Mouse (Mus musculus) limb, embryonic 10.5 days (tissue): ENCODE data around the gene Ppp2r5a. TPM values are rescaled to one million over a fixed set of nuclear protein-coding genes. Genes with fewer than 3 reads are reported as not detected.
A peak's percentile ranks its signal among the peaks of the same experiment; 100 is the strongest.

Experiments
- DNase-seq: peaks from one replicate; pipeline ENCODE4 v3.0.0-alpha.2; 2017; ENCODE audit warnings: low spot score
- H3K27ac ChIP-seq: fragments of 300-500 bp; sonication (generic); 2 replicates; pipeline ENCODE4 v1.5.1; 2016; ENCODE audit warnings: mild to moderate bottlenecking
- H3K27me3 ChIP-seq: fragments of 300-500 bp; sonication (generic); 2 replicates; pipeline ENCODE4 v1.6.1; 2016; ENCODE audit warnings: low read depth, mild to moderate bottlenecking; ENCODE audit not compliant: poor library complexity, severe bottlenecking
- H3K36me3 ChIP-seq: fragments of 300-500 bp; sonication (generic); 2 replicates; pipeline ENCODE4 v1.6.1; 2016; ENCODE audit warnings: mild to moderate bottlenecking, moderate library complexity
- H3K4me1 ChIP-seq: fragments of 300-500 bp; sonication (generic); 2 replicates; pipeline ENCODE4 v1.6.1; 2016
- H3K4me3 ChIP-seq: fragments of 300-500 bp; sonication (generic); 2 replicates; pipeline ENCODE4 v1.5.1; 2016; ENCODE audit warnings: mild to moderate bottlenecking, moderate library complexity
- H3K9me3 ChIP-seq: fragments of 300-500 bp; sonication (generic); replicated peaks from 2 replicates; pipeline ENCODE4 v1.6.1; 2016; ENCODE audit warnings: mild to moderate bottlenecking
- WGBS: fragments of 180-500 bp; shearing (Covaris S2); methylation state at CpG from one replicate; pipeline ENCODE4 v1.1.7; 2016; 5-methylcytosine and 5-hydroxymethylcytosine counted together
- polyA plus RNA-seq: library from polyadenylated mRNA; unstranded; fragments of >200 nt; fragmentation: Nextera tagmentation; extraction: Ambion mirVana; gene quantifications from 2 replicates; pipeline ENCODE4 v1.2.1, GENCODE M21; 2016

Gene Ppp2r5a
- polyA plus RNA-seq, 1 experiment from 2014 or later: 11.3 TPM

DNA sequence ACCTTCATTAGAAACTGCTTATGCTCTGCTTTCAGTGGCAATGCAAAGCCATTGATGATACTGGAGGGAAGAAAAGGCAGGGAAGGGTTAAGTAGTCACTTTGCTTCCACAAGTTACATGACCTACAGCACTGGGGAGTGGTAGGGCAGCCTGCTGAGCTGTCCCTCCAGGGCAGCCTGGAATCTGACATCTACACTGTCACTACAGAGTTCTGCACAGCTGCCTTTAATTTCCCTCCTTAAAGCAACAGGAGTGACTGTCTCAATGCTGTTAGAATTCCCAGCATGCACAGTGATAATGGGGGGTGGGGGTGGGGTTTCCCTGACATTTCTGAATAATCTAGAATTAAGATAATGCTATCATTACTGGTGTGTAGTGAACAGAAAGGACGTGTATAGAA lies 46.1 kb downstream of the Ppp2r5a start:
- H3K4me3 ChIP-seq: no peak overlapping the region
- WGBS: 78% methylated on average over 1 of the region's 1 CpGs
- DNase-seq: no peak
- H3K36me3 ChIP-seq: peaks cover 76% of the 10 kb centered on the region
- no peak overlapping the region for H3K27ac ChIP-seq
- H3K4me1 ChIP-seq: peaks cover 24% of the 10 kb centered on the region
- no peaks in the 10 kb centered on the region for H3K27me3 ChIP-seq
- no peaks in the 10 kb centered on the region for H3K9me3 ChIP-seq

DNA sequence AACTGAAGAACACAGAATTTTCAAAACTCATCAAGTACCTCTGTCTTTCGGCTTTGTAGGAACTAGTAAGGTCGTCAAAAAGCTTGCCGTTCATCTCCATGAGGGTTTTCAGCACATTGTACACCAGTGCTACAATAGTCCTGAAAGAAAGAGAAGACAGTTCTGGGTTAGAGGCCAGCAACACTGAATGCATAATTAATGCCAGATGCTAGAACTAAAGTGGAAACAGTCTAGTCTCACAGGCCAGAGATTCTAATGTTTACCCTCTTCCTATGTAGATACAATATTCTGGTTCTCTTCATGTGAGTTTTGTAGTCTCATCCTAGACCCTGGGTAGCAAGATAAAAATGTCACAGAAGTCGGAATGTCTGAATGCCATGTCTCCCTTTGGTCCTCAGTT lies 49.2 kb downstream of the Ppp2r5a start:
- H3K4me1 ChIP-seq: peaks cover 24% of the 10 kb centered on the region
- H3K36me3 ChIP-seq: peaks cover 90% of the 10 kb centered on the region
- 67% methylated on average over 4 of the region's 4 CpGs for WGBS
- 0 out of 2 replicates have a peak overlapping the region, but pooled peaks have one; percentile 75 for H3K27ac ChIP-seq
- no peak for DNase-seq
- no peak overlapping the region for H3K4me3 ChIP-seq
- H3K27me3 ChIP-seq: no peaks in the 10 kb centered on the region
- H3K9me3 ChIP-seq: no peaks in the 10 kb centered on the region

DNA sequence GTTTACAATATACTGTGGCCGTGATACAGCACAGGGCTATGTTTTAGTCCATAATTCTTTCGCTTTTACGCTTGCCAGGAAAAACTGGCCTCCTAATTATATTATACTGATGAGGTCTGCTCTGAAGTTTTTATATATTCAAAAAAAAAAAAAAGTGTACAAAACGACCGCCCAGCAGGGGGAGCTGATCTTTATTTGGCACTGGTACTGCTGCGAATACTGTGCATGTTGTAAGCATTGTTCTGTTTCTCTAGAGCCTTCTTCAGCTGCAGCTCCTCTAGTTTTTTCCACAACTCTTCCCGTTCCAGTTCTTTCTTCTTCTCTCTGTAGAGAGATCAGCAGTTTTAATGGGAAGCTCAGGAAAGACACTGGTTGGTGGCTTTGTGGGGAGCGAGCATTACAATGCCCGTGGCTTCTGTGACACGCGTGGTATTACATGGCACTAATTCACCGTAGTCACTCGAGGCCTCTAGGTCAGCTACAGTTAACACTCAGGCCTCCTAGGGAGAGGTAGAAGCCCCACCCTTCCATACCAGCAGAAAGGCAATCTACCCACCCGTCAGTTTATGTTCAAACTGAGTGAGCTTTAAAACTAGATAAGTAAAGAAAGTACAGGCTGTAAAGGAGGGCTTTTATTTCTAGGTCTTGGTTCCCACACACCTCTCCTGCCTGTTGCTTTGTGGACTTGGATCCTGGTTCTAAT lies 50.1 kb downstream of the Ppp2r5a start:
- no peaks in the 10 kb centered on the region for H3K27me3 ChIP-seq
- DNase-seq: peak; percentile 58
- H3K4me1 ChIP-seq: peaks cover 24% of the 10 kb centered on the region
- no peak overlapping the region for H3K4me3 ChIP-seq
- H3K36me3 ChIP-seq: peaks cover 89% of the 10 kb centered on the region
- no peaks in the 10 kb centered on the region for H3K9me3 ChIP-seq
- 78% methylated on average over 14 of the region's 14 CpGs for WGBS
- H3K27ac ChIP-seq: peak overlapping the region; percentile 75; the same call in 1 of the 2 replicates

DNA sequence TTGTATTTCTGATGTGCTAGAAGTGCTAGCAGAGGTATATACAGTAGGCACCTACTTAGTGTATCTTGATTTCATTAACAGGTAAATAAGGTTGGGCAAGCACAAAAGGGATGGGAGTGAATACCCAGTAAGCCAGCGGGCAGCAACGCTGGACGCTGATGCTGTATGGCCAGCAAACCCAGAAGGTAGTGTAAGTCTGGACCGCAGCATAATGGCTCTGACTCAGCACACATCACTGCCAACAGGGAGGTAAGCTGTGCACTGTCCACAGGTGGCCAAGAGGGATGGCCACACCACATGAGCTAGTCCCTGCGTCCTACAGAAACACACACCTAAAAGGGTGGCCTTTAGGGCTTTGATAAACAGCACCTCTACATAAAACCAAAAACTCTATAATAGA lies 52.7 kb downstream of the Ppp2r5a start:
- no peak for DNase-seq
- Histone ChIP-seq H3K4me3 (no peak overlapping the region), H3K36me3 (peaks cover 94% of the 10 kb centered on the region), H3K27me3 (no peaks in the 10 kb centered on the region), H3K9me3 (no peaks in the 10 kb centered on the region), H3K4me1 (peaks cover 14% of the 10 kb centered on the region), H3K27ac (no peak overlapping the region)
- 93% methylated on average over 5 of the region's 5 CpGs for WGBS

DNA sequence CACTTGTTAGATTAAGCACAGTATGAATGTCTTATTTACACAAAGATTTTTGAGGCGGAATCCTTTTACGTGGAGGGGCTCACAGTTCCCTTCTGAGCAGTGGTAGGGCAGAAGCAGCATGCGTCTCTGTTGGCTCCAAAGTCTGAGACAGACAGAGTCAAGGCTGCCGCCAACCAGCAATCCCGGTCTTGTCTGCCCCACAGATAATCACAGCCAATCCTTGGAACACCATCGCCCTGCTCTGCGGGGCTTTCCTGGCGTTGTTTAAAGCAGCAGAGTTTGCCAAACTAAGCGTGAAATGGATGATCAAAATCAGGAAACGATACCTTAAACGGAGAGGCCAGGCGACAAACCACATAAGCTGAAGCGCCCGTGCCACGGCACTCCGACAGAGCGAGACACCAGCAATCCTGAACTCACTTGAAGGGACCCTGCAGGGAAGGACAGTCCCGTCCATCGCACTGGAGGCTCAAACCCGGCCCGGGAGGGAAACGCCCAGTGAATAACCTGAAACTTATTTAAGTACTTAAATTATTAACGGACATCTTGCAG lies 53.5 kb downstream of the Ppp2r5a start:
- Histone ChIP-seq H3K4me3 (no peak overlapping the region), H3K27me3 (no peaks in the 10 kb centered on the region), H3K36me3 (peaks cover 94% of the 10 kb centered on the region), H3K4me1 (peaks cover 14% of the 10 kb centered on the region), H3K9me3 (no peaks in the 10 kb centered on the region), H3K27ac (no peak overlapping the region)
- no peak for DNase-seq
- WGBS: 90% methylated on average over 23 of the region's 23 CpGs

DNA sequence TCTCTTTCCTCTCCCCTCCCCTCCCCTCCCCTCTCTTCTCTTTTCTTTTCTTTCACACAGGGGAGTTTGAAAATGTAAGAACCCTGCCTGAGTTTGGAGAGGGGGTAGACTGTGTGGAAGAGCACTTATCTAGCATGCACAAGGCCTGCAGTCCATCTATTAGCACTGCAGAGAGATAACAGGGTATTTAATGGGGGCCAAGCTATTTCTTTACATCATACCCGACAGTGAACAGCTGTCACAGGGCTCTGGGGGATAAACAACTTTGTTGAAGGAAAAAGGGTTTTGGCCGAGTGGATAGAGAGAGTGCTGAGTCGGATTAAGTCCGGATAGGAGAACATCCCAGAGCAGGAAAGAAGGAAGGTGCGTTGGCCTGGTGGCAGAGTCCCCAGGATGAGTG lies 54.1 kb downstream of the Ppp2r5a start:
- 70% methylated on average over 5 of the region's 5 CpGs for WGBS
- H3K27ac ChIP-seq: no peak overlapping the region

DNA sequence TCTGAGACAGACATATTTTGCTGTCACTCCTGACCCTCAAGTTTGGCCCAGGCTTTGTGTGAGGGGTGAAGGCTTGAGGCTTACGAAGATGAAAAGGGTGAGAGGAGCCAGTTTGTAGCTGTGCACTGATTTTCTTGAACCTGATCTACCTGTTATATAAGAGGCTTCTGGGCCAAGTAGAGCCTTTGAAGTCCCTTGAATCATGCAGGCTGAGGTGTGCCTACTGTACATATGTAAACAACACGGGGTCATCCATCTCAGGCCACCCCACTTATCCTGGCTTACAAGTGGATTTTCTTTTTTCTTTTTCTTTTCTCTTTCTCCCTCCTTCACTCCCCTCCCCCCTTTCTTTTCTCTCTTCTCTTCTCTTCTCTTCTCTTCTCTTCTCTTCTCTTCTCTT lies 54.5 kb downstream of the Ppp2r5a start:
- H3K27ac ChIP-seq: no peak overlapping the region
- H3K27me3 ChIP-seq: no peaks in the 10 kb centered on the region
- DNase-seq: no peak
- whole genome bisulfite sequencing: 86% methylated on average over 2 of the region's 2 CpGs
- no peaks in the 10 kb centered on the region for H3K9me3 ChIP-seq
- peaks cover 93% of the 10 kb centered on the region for H3K36me3 ChIP-seq
- H3K4me3 ChIP-seq: no peak overlapping the region
- peaks cover 8% of the 10 kb centered on the region for H3K4me1 ChIP-seq

More for the DNA sequence above, 54.1 kb downstream of the Ppp2r5a start:
- H3K4me3 ChIP-seq: no peak overlapping the region
- H3K9me3 ChIP-seq: no peaks in the 10 kb centered on the region
- peaks cover 12% of the 10 kb centered on the region for H3K4me1 ChIP-seq
- peaks cover 93% of the 10 kb centered on the region for H3K36me3 ChIP-seq
- H3K27me3 ChIP-seq: no peaks in the 10 kb centered on the region
- DNase-seq: no peak

DNA sequence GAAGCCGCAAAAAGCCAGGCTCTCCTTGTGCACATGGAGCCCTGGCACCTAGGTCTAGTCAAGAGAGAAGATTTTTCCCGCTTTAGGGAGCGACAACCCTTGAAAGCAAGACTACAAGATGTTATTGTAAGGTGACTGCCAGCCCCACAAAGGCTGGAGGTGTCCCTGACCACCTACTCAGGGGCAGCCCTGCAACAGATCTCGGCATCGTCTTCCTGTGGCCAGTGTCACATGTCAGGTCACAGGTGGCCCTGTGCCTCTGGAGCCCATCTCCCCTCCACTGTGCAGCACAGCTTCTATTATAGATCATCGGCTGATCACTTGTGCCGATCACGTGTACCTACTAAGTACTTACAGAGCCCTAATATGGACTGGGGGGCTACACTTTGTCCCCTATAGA lies 55.5 kb downstream of the Ppp2r5a start:
- Histone ChIP-seq H3K4me3 (no peak overlapping the region), H3K27me3 (no peaks in the 10 kb centered on the region), H3K36me3 (peaks cover 94% of the 10 kb centered on the region), H3K4me1 (no peaks in the 10 kb centered on the region; the same call in 1 of the 2 replicates), H3K9me3 (no peaks in the 10 kb centered on the region), H3K27ac (no peak overlapping the region)
- DNase-seq: no peak
- 93% methylated on average over 8 of the region's 8 CpGs for WGBS

DNA sequence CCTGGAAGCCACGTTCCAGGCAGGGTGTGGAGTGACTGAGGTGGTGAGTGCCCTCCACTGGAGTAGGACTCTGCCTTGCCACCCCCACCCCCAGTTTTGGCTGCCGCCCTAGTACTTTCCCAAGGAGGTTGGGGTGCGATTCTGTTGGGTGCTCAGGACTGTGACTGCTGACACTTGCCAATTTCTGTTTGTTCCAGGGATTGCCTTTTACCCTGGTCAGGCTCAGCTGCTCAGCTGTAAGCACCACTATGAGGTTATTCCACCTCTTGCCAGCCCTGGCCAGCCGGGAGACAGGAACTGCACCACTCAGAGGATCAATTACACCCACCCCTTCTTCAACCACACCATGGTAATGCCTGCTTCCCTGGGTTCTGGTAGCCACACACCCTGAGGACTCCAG lies 62.5 kb downstream of the Ppp2r5a start:
- peaks cover 96% of the 10 kb centered on the region for H3K36me3 ChIP-seq
- H3K27me3 ChIP-seq: no peaks in the 10 kb centered on the region
- 86% methylated on average over 4 of the region's 4 CpGs for WGBS
- DNase-seq: no peak
- no peaks in the 10 kb centered on the region for H3K9me3 ChIP-seq
- H3K4me1 ChIP-seq: no peaks in the 10 kb centered on the region; the same call in 1 of the 2 replicates
- H3K27ac ChIP-seq: no peak overlapping the region
- H3K4me3 ChIP-seq: no peak overlapping the region

DNA sequence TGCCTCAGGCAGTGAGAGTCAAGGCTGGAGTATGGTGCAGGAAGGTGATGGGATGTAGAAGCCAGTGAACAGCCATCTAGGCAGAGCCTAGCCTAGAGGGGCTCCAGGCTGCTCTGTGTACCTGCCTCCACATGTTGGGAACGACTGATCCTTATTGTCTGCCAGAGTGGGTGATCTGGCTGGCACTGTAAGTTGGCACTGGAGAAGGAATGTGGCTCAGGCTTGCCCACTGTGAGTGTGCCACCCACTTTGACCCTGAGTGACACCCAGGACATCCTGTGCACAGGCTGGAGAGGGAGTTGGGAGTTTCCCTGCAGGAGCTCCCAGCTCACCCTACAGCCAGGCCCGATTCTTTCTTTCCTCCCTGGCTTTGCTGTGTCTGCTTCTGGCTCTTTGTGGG lies 63.2 kb downstream of the Ppp2r5a start:
- Histone ChIP-seq H3K4me1 (no peaks in the 10 kb centered on the region; the same call in 1 of the 2 replicates), H3K36me3 (peaks cover 90% of the 10 kb centered on the region), H3K4me3 (no peak overlapping the region), H3K27me3 (no peaks in the 10 kb centered on the region), H3K27ac (no peak overlapping the region), H3K9me3 (no peaks in the 10 kb centered on the region)
- 98% methylated on average over 2 of the region's 2 CpGs for WGBS
- DNase-seq: no peak

DNA sequence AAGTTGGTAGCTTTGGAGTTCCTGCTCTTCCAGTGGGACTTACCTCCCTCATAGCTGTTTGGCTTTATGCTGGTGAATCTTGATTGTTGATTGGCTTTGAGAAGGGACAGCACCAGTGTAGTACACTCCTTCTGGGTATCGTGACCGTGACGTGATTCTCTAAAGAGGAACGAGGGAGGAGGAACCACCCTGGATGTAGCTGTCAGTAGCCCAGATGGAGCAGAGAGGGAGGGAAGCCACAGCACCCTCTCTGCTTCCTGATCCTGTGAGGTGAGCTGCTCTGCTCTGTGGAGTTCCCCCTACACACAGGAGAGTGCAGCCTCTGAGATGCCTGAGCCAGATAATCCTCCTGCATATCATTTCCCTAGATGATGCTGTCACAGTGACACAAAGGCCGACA lies 68.6 kb downstream of the Ppp2r5a start:
- Histone ChIP-seq H3K27ac (no peak overlapping the region), H3K4me1 (no peaks in the 10 kb centered on the region), H3K36me3 (peaks cover 86% of the 10 kb centered on the region), H3K27me3 (no peaks in the 10 kb centered on the region), H3K9me3 (no peaks in the 10 kb centered on the region), H3K4me3 (no peak overlapping the region)
- WGBS: 89% methylated on average over 5 of the region's 5 CpGs
- no peak for DNase-seq

DNA sequence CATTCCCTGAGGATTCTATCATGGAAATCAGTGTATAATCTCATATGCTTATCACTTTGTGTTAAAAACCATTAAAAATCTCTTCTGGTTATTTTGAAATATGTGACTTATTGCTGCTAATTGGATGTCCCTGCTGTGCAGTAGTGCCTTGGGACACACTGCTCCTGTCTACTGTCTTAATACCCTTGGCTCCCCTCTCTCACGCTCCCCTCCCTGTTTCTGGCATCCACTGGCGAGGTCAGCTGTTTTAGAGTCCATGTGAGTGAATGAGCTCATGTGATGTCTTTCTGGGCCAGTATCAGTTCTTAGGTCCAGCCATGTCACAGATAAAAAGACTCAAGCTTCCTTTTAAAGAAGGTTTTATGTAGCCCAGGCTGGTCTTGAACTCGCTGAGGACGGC lies 72.7 kb downstream of the Ppp2r5a start:
- H3K4me3 ChIP-seq: no peak overlapping the region
- DNase-seq: no peak
- H3K27me3 ChIP-seq: no peaks in the 10 kb centered on the region
- H3K27ac ChIP-seq: no peak overlapping the region
- H3K4me1 ChIP-seq: peaks cover 29% of the 10 kb centered on the region
- 95% methylated on average over 4 of the region's 4 CpGs for WGBS
- peaks cover 56% of the 10 kb centered on the region for H3K36me3 ChIP-seq
- no peaks in the 10 kb centered on the region for H3K9me3 ChIP-seq

DNA sequence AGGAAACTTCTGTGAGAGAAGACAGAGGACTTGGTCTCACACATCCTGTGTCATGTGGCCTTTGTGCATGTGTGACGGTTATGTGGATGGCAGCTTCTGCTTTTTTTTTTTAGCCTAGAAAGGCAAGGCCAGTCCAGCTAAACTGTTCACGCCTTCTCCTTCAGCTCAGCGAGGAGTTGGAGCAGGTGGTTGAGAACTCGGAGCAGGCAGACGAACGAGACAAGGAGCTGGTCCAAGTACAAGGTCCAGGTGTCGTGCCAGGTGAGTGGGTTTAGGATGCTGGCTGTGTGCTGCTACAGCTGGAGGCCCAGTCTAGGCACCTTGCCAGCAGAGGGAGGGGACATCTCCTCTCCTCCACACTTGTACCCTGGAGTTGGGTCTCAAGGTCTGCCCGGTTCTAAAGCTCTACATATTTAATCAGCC lies 75.0 kb downstream of the Ppp2r5a start:
- peaks cover 32% of the 10 kb centered on the region for H3K4me1 ChIP-seq
- H3K27me3 ChIP-seq: no peaks in the 10 kb centered on the region
- DNase-seq: no peak
- no peak overlapping the region for H3K4me3 ChIP-seq
- no peaks in the 10 kb centered on the region for H3K9me3 ChIP-seq
- no peak overlapping the region for H3K27ac ChIP-seq
- H3K36me3 ChIP-seq: peaks cover 38% of the 10 kb centered on the region
- 91% methylated on average over 8 of the region's 8 CpGs for WGBS
